Mouse (Mus musculus): ENCODE measurements around the gene Ltbp1. TPM values are rescaled to one million over a fixed set of nuclear protein-coding genes. Genes with fewer than 3 reads are reported as not detected.

Gene Ltbp1
- total RNA-seq, 2 experiments from 2014 or later = 18.7 to 19.0 TPM

- DNase-seq = no peak
Observed at GRCm38 (mm10) chr17:75440619-75441018, 435.3 kb downstream of the Ltbp1 start.

- DNase-seq = no peak
Observed at GRCm38 (mm10) chr17:75441260-75441830, 436.0 kb downstream of the Ltbp1 start.
